In genomic region chr12:80759387-80759712, GRCm38 (mm10) we compare ENCODE assay signal across 8 mouse cellular contexts. TPM values are rescaled to one million over a fixed set of nuclear protein-coding genes. Genes with fewer than 3 reads are reported as not detected.
A peak's percentile ranks its signal among the peaks of the same experiment; 100 is the strongest.
DNase-seq lines count a peak whose midpoint lies in the region; ATAC-seq and TF ChIP-seq lines count a peak whose summit lies in the region.

No protein-coding gene starts in this region.

- DNase-seq in heart, postnatal 25 days (ENCODE audit: low spot score), result no peak
- no peak for DNase-seq in G1E (ENCODE audit: low spot score)
- no peak for DNase-seq in forebrain, postnatal 0 days
- no peak for DNase-seq in midbrain, embryonic 10.5 days (ENCODE audit: low spot score)
- DNase-seq in frontal cortex, postnatal 36 days (ENCODE audit: low spot score in 2 of 2), result no peak
- no peak for DNase-seq in cerebellum, adult 11-12 months

- peaks cover 89% of the 10 kb centered on the region for H3K27me3 ChIP-seq in heart, embryonic 15.5 days
- H3K27me3 ChIP-seq in G1E (ENCODE audit: insufficient read depth, low read length), result peaks cover 48% of the 10 kb centered on the region
- no peaks in the 10 kb centered on the region for H3K27me3 ChIP-seq in forebrain, postnatal 0 days (ENCODE audit: insufficient read depth, low read length)
- H3K27me3 ChIP-seq in midbrain, embryonic 10.5 days (ENCODE audit: low read depth, poor library complexity, severe bottlenecking), result peaks cover 47% of the 10 kb centered on the region

- WGBS in heart, embryonic 15.5 days, result 6% methylated on average over 13 of the region's 13 CpGs
- WGBS in forebrain, postnatal 0 days, result 5% methylated on average over 13 of the region's 13 CpGs
- 7% methylated on average over 13 of the region's 13 CpGs for WGBS in midbrain, embryonic 10.5 days

- no peak for TF ChIP-seq CTCF in G1E (IDR thresholded peaks at IDR 0.05; ENCODE audit: low read depth, low read length)
- no peak for TF ChIP-seq CTCF in forebrain, postnatal 0 days (IDR thresholded peaks at IDR 0.05; ENCODE audit: low read depth)

- no peaks in the 10 kb centered on the region for H3K9me3 ChIP-seq in heart, embryonic 15.5 days (replicated peaks)
- peaks cover 33% of the 10 kb centered on the region for H3K9me3 ChIP-seq in G1E (replicated peaks)
- peaks cover 17% of the 10 kb centered on the region; the same call in 1 of the 2 replicates for H3K9me3 ChIP-seq in forebrain, postnatal 0 days (ENCODE audit: low read length)
- H3K9me3 ChIP-seq in midbrain, embryonic 10.5 days (replicated peaks), result peaks cover 49% of the 10 kb centered on the region

- intact Hi-C loops in heart, postnatal 25 days (cut with DNase I), result no loop called here

- H3K9ac ChIP-seq in heart, embryonic 15.5 days, result 0 out of 2 replicates have a peak overlapping the region, but pooled peaks have one; percentile 32
- peak overlapping the region; percentile 77 for H3K9ac ChIP-seq in forebrain, postnatal 0 days

- H3K4me1 ChIP-seq in heart, embryonic 15.5 days (replicated peaks), result peaks cover 34% of the 10 kb centered on the region
- no peaks in the 10 kb centered on the region for H3K4me1 ChIP-seq in G1E (ENCODE audit: insufficient read depth, low read depth, low read length)
- H3K4me1 ChIP-seq in forebrain, postnatal 0 days (ENCODE audit: insufficient read depth), result 0 out of 2 replicates have a peak, but pooled peaks cover 4% of the 10 kb centered on the region
- H3K4me1 ChIP-seq in midbrain, embryonic 10.5 days, result peaks cover 32% of the 10 kb centered on the region

- H3K4me2 ChIP-seq in heart, embryonic 15.5 days, result peak overlapping the region; percentile 96
- peak overlapping the region; percentile 56 for H3K4me2 ChIP-seq in forebrain, postnatal 0 days (ENCODE audit: low read depth)

- H3K36me3 ChIP-seq in heart, embryonic 15.5 days, result no peaks in the 10 kb centered on the region
- H3K36me3 ChIP-seq in G1E (replicated peaks), result no peaks in the 10 kb centered on the region
- peaks cover 44% of the 10 kb centered on the region for H3K36me3 ChIP-seq in forebrain, postnatal 0 days (ENCODE audit: insufficient read depth)
- H3K36me3 ChIP-seq in midbrain, embryonic 10.5 days, result peaks cover 49% of the 10 kb centered on the region

- H3K4me3 ChIP-seq in heart, embryonic 15.5 days, result peak overlapping the region; percentile 59
- H3K4me3 ChIP-seq in G1E (ENCODE audit: low read depth, low read length), result peak overlapping the region; percentile 15; the same call in 1 of the 2 replicates
- H3K4me3 ChIP-seq in forebrain, postnatal 0 days (ENCODE audit: low read depth, low read length), result peak overlapping the region; percentile 51
- H3K4me3 ChIP-seq in midbrain, embryonic 10.5 days, result peak overlapping the region; percentile 75

- ATAC-seq in heart, embryonic 15.5 days (replicated peaks; ENCODE audit: insufficient number of reproducible peaks, insufficient read depth, low FRiP score, low read depth), result no peak
- ATAC-seq in G1E (ENCODE audit: extremely low read depth, insufficient number of reproducible peaks, low FRiP score, poor library complexity, severe bottlenecking), result no peak
- peak; percentile 20 for ATAC-seq in forebrain, postnatal 0 days
- ATAC-seq in frontal cortex, adult (ENCODE audit: low TSS enrichment), result no peak

- no peak overlapping the region for H3K27ac ChIP-seq in heart, embryonic 15.5 days
- peak overlapping the region; percentile 94 for H3K27ac ChIP-seq in forebrain, postnatal 0 days (ENCODE audit: low read depth, low read length)
- peak overlapping the region; percentile 99 for H3K27ac ChIP-seq in midbrain, embryonic 10.5 days (replicated peaks)

RNA-seq across cellular contexts. Expression of gene Ccdc177, which starts 1.1 kb away (rescaled TPM):
- not detected in 2 replicates for polyA plus RNA-seq in heart, embryonic 15.5 days (2015; fragmentation: Nextera tagmentation; extraction: Ambion mirVana)
- total RNA-seq in heart, postnatal 25 days (2021), result under 1 TPM; 0.06 to 0.08 TPM
- total RNA-seq in G1E (2014; fragmentation: Nextera tagmentation), result not detected in 2 replicates
- total RNA-seq in G1E (2017), result 0.06 and 0.11 TPM in 2 replicates
- not detected in 2 replicates for polyA plus RNA-seq in G1E (2012)
- 19.1 and 23.5 TPM in 2 replicates for total RNA-seq in forebrain, postnatal 0 days (2014; rRNA removed)
- polyA plus RNA-seq in forebrain, postnatal 0 days (2015; fragmentation: Nextera tagmentation; extraction: Ambion mirVana), result 1.6 and 2.3 TPM in 2 replicates
- polyA plus RNA-seq in midbrain, embryonic 10.5 days (2016; fragmentation: Nextera tagmentation; extraction: Ambion mirVana), result 2.0 and 2.2 TPM in 2 replicates

RNA-seq across cellular contexts. Expression of gene Susd6, which starts 31.0 kb away (rescaled TPM):
- 16.4 and 19.6 TPM in 2 replicates for polyA plus RNA-seq in heart, embryonic 15.5 days (2015; fragmentation: Nextera tagmentation; extraction: Ambion mirVana)
- total RNA-seq in heart, postnatal 25 days (2021), result 10 to 100 TPM; 62.5 to 69.1 TPM
- total RNA-seq in G1E (2014; fragmentation: Nextera tagmentation) (123 and 135 TPM in 2 replicates), G1E (2017) (66.4 and 66.6 TPM in 2 replicates)
- 24.0 and 29.6 TPM in 2 replicates for polyA plus RNA-seq in G1E (2012)
- total RNA-seq in forebrain, postnatal 0 days (2014; rRNA removed), result 12.5 and 15.3 TPM in 2 replicates
- 6.8 and 8.0 TPM in 2 replicates for polyA plus RNA-seq in forebrain, postnatal 0 days (2015; fragmentation: Nextera tagmentation; extraction: Ambion mirVana)
- 13.9 and 16.6 TPM in 2 replicates for polyA plus RNA-seq in midbrain, embryonic 10.5 days (2016; fragmentation: Nextera tagmentation; extraction: Ambion mirVana)

Comparison
In these comparisons a context has a peak if more than half of its experiments do, and no peak if none do; other contexts are left out.
1. H3K4me3 ChIP-seq: peak in every context shown above with its lines; median percentile 75 in midbrain, embryonic 10.5 days; 59 in heart, embryonic 15.5 days; 51 in forebrain, postnatal 0 days; 15 in G1E.